Mouse (Mus musculus): ENCODE measurements at regions not wholly inside any gene's neighbourhood (a gene's known extent, or its start where the extent isn't known, plus 50 kb on each side); places are given as distances from the start of the nearest gene placed in this dataset.

DNA sequence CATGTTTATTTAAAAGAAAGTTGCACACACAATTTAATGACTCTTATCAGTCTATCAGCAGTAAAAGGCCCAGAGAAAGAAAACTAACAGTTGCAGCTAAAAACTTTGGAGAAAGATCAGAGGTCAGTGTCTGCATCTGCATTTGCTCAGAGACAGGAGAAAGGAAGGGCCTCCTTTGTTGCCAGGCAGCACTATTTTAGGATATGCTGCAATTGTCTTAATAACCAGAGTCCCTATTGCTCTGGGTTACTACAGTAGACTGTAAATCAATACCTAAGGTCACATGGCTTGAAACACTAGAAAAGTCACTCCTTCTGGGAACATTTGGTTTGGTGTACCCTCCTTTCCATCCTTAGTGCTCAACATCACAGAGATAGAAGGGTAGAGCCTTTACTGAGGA lies 175.7 kb downstream of the Hdgfl1 start:
- intact Hi-C loops (cut with DNase I): no loop called here

DNA sequence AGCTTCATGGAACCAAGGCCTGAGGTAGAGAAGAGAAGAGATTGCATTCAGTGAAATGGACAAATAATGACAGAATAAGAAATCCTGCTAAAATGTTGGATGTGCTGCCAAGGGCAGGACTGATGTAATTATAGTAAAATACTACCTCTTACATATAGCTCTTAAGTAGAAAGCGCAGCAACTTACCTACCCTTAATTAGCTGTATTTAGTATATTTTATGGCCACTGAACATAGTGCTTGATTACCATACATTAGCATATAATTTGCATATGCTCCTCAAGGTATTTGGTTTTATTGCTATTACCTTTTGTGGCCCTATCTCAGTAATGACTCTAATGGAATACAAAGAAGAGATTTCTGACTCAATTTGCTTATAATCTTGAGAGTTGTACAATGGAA lies 176.2 kb downstream of the Hdgfl1 start:
- intact Hi-C loops (cut with DNase I): no loop called here

- intact Hi-C loops (cut with DNase I): no loop called here
Measured at GRCm38 (mm10) chr13:26575890-26576543, 193.9 kb downstream of the Hdgfl1 start.

- intact Hi-C loops (cut with DNase I): no loop called here
Measured at GRCm38 (mm10) chr13:26569422-26569821, 200.5 kb downstream of the Hdgfl1 start.

- intact Hi-C loops (cut with DNase I): no loop called here
Measured at GRCm38 (mm10) chr13:26564941-26565862, 204.8 kb downstream of the Hdgfl1 start.

DNA sequence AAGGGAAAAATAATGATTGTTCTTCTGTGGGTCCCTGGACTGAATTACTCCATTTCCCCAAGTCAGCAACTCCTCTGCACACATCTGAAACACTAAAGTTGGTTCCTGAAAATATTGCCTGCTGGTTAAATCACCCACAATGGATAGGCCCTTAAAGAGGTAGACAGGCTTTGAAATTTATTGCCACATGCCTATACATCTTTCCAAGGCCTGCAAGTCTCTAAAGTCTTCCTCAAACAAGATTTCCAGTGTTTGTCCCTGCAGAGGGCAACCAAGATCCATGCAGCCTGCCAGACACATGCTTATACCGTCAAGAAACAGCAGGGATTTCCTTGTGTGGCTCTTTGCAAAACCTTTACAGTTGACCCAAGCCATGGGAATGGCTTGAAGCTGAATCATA lies 211.6 kb downstream of the Hdgfl1 start:
- intact Hi-C loops (cut with DNase I): no loop called here

DNA sequence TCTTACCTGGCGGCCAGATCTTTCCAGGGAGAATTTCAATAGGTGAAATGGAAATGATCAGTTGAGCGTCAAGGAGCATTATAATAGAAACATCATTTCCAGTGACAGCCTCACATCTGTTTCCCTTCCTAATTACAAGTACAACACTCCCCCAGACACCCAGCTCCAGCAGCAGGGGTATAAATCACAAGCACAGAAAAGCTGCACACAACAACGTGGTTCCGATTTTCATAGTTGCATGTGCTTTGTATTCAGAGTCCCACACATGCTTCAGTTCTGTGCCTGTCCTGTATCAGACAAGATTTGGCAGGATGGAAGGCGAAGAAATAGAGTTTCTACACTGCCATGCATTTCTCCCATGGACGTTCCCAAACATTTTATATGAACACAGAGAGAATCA lies 215.7 kb downstream of the Hdgfl1 start:
- intact Hi-C loops (cut with DNase I): no loop called here

DNA sequence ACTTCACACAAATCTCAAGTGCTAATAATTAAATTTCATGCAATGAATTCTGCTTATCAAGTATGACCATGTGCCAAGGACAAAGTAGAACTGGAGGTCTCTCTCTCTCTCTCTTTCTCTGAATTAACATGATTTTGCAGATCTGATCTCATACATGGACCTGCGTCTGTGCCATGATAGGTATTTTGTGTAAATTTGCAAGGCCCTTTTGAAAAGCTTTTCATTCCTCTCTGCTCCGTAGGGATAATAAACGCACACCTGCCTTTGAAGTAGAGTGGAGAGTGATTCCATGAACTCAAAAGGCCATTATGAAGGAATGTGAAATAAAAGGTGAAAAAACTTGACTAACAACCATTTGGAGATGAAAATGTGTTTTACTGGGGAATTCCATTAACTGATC lies 217.8 kb downstream of the Hdgfl1 start:
- intact Hi-C loops (cut with DNase I): no loop called here

DNA sequence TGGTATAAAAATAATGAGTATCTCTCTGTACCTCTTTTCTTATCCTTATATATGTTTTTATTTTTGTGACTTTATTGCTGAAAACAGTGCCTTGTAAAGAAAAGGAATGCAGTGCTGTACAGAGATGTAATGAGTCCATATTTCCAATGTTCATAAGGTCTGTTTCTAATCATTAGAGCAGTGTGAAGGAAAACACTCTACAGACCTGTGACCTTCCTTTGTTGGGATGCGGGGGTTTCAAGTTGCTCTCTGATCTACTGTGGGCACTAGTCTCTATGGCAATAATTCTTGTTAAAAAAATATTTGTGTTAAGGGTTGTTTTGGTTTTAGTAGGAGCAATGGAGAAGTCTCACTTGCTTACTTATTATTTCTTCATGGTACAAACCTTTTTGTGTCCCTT lies 231.0 kb downstream of the Hdgfl1 start:
- intact Hi-C loops (cut with DNase I): no loop called here

GRCm38 (mm10) chr13:26536575-26536974 lies 233.4 kb downstream of the Hdgfl1 start:
- intact Hi-C loops (cut with DNase I): no loop called here

DNA sequence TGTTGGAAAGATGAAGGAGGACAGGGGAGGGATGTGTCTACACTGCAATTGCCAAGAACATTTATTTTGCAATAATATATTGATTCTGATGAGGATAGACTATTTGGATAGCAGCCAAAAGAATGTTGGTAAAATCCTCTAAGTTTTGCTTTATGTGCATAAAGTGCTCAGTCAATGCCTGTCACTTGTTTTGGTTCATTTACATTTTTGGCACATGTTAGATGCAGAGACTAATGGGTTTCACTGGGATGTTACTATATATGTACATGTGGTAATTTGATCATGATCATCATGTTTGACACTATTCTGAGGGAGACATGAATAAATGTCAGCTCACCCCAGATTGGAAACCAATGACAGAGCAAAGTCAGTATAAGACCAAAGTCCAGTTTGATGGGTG lies 237.2 kb downstream of the Hdgfl1 start:
- intact Hi-C loops (cut with DNase I): no loop called here

GRCm38 (mm10) chr13:26519054-26519453 lies 250.9 kb downstream of the Hdgfl1 start:
- intact Hi-C loops (cut with DNase I): no loop called here

DNA sequence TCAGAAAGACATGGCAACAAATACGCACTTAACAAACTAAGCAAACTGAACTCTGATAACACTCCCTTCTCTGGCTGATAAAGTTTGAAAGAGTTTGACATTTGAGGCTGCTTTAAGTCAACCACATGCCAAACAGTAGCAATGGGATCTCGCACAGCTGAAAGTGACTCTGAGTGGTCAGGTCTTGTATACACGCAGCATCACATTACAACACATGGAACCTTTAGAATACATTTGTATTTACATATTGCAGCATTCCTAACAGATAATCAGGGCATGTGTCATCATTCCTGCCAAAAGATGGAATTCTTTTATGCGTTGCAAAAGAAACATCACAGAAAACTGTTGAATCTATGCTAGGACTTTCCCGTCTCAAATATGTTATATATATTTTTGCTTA lies 251.5 kb downstream of the Hdgfl1 start:
- intact Hi-C loops (cut with DNase I): no loop called here

- intact Hi-C loops (cut with DNase I): no loop called here
Measured at GRCm38 (mm10) chr13:26517646-26518045, 252.3 kb downstream of the Hdgfl1 start.

GRCm38 (mm10) chr13:26510448-26510847 lies 259.5 kb downstream of the Hdgfl1 start:
- intact Hi-C loops (cut with DNase I): no loop called here

GRCm38 (mm10) chr13:26509841-26510240 lies 260.1 kb downstream of the Hdgfl1 start:
- intact Hi-C loops (cut with DNase I): no loop called here

DNA sequence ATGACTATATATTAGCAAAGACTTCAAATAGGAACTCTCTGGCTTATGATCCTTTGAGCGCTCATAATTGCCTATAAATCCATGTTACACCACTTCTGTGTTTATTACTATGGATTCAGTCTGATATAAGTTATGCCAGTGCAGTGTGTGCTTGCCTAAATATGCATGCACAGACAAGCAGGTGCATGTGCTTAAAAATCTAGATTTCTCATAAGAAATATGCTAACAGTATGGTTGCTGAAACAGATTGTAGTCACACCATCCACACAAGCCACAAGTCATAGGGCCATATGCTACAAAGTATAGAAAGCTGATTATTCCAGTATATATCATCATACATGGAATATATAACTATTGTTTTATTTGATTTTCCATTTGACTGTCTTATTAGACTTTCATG lies 266.2 kb downstream of the Hdgfl1 start:
- intact Hi-C loops (cut with DNase I): no loop called here

GRCm38 (mm10) chr13:26497086-26497485 lies 272.9 kb downstream of the Hdgfl1 start:
- intact Hi-C loops (cut with DNase I): no loop called here

DNA sequence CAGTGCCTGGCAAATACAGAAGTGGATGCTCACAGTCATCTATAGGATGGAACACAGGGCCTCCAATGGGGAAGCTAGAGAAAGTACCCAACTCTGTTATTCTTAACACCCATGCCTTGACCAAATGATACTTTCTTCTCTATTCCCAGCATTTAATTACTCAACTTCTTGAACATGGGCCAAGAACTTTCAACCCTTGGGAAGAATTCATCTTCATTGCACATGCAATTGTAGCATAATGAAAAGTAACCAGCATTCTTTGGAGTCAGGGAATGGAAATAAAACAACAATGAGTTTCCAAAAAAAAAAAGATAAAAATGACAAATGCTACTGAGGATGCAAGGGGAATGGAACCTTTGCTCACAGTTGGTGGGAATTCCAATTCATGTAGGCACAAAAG lies 274.1 kb downstream of the Hdgfl1 start:
- intact Hi-C loops (cut with DNase I): no loop called here

GRCm38 (mm10) chr13:26469343-26469742 lies 300.6 kb downstream of the Hdgfl1 start:
- intact Hi-C loops (cut with DNase I): no loop called here

DNA sequence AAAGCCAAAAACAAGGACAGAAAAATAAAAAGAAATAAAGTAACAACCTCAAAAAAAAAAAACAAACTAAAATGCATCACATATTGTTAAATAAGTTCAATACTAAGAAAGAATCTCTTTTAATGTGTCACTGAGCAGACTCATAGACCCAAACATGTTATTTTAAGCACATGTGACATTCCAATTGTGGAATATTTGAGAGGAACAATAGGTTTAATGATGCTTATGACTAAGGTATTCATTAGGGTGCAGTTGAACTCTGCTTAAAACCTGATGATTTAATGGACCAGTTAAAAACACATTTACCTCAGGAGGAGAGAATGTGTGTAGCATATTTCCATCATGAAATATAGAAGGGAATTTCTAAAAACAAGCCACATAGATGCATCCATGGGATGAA lies 302.4 kb downstream of the Hdgfl1 start:
- intact Hi-C loops (cut with DNase I): no loop called here

DNA sequence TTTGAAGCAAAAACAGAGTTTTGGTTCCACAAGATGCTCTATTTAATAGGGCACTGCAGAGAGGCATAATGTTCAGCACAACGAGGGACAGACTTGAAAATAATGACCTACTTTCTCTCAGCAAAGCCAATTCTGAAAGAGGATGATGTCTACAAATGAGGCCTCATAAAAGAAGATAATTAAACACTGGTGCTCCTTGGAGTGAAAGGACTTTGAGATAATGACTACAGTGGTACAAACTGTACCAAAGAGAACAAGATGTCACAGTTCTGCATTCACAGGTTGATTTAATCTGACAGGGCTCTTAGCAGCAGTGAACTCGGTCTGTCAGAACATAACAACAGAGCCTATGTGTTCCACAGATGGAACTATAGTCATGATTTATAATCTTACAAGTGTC lies 305.4 kb downstream of the Hdgfl1 start:
- intact Hi-C loops (cut with DNase I): no loop called here

GRCm38 (mm10) chr13:26464096-26464495 lies 305.9 kb downstream of the Hdgfl1 start:
- intact Hi-C loops (cut with DNase I): no loop called here
